Mouse (Mus musculus) liver, embryonic 14.5 days (tissue): Measurements from ENCODE around the gene Anxa9. TPM values are rescaled to one million over a fixed set of nuclear protein-coding genes. Genes with fewer than 3 reads are reported as not detected.

ENCODE experiments used
- ATAC-seq: fragments of 200-750 bp; cut with Nextera tagmentation; 2 replicates; pipeline ENCODE4 v1.8.0; 2017; ENCODE audit warnings: moderate number of reproducible peaks, mild to moderate bottlenecking, moderate library complexity; ENCODE audit not compliant: insufficient read depth
- DNase-seq, 3 experiments: peaks; one replicate each; pipeline ENCODE4 v3.0.0-alpha.2; 2012 to 2013; ENCODE audit warnings: low read depth in 3 of 3, low spot score in 3 of 3
- H3K27ac ChIP-seq: fragments of 300-500 bp; sonication (generic); 2 replicates; pipeline ENCODE4 v1.5.1; 2014; ENCODE audit warnings: moderate library complexity, mild to moderate bottlenecking, control low read depth, inconsistent platforms
- H3K27me3 ChIP-seq: fragments of 300-500 bp; sonication (generic); 2 replicates; pipeline ENCODE4 v1.6.1; 2014; ENCODE audit warnings: mild to moderate bottlenecking, low read length, moderate library complexity; ENCODE audit not compliant: control insufficient read depth, insufficient read depth
- H3K36me3 ChIP-seq: fragments of 300-500 bp; sonication (generic); replicated peaks from 2 replicates; pipeline ENCODE4 v1.6.1; 2014; ENCODE audit warnings: low read depth; ENCODE audit not compliant: control insufficient read depth, insufficient read depth
- H3K4me1 ChIP-seq, 2 experiments: fragments of 200-500 bp in 1 of 2; fragments of 300-500 bp in 1 of 2; sonication (generic) in 1 of 2; replicated peaks; 2 replicates each; pipeline ENCODE4 v1.6.1; 2012 to 2014; ENCODE audit warnings: antibody characterized with exemption in 1 of 2, inconsistent platforms in 1 of 2, low read length in 1 of 2; ENCODE audit not compliant: control insufficient read depth in 2 of 2, insufficient read depth in 2 of 2
- H3K4me2 ChIP-seq: fragments of 300-500 bp; sonication (generic); 2 replicates; pipeline ENCODE4 v1.6.1; 2014; ENCODE audit warnings: low read depth, mild to moderate bottlenecking, control low read depth, moderate library complexity
- H3K4me3 ChIP-seq, 2 experiments: fragments of 200-500 bp in 1 of 2; fragments of 300-500 bp in 1 of 2; sonication (generic) in 1 of 2; 2 replicates each; pipeline ENCODE4 v1.5.1; 2012 to 2014; ENCODE audit warnings: low read depth in 2 of 2, low read length in 2 of 2, mild to moderate bottlenecking in 2 of 2, control low read depth in 1 of 2, inconsistent platforms in 1 of 2, moderate library complexity in 1 of 2; ENCODE audit not compliant: insufficient read depth in 1 of 2
- H3K9ac ChIP-seq: fragments of 300-500 bp; sonication (generic); replicated peaks from 2 replicates; pipeline ENCODE4 v1.6.1; 2014; ENCODE audit warnings: mild to moderate bottlenecking, control low read depth, moderate library complexity
- H3K9me3 ChIP-seq: fragments of 300-500 bp; sonication (generic); 2 replicates; pipeline ENCODE4 v1.6.1; 2016; ENCODE audit warnings: low read length, mixed read lengths; ENCODE audit not compliant: control insufficient read depth
- CTCF ChIP-seq: IDR thresholded peaks from 2 replicates; pipeline ENCODE4 v1.5.1; 2016; ENCODE audit warnings: antibody characterized with exemption, low read depth, control low read depth
- EP300 ChIP-seq: IDR thresholded peaks from 2 replicates; pipeline ENCODE4 v1.6.1; 2016; ENCODE audit warnings: antibody characterized with exemption, low read depth
- WGBS: fragments of 180-500 bp; shearing (Covaris S2); extraction: QIAGEN DNeasy Blood & Tissue Kit; methylation state at CpG from one replicate; pipeline ENCODE4 v1.1.7; 2014; ENCODE audit not compliant: insufficient replicate concordance; 5-methylcytosine and 5-hydroxymethylcytosine counted together
- polyA plus RNA-seq, 2 experiments: library from polyadenylated mRNA; depleted of rRNA in 1 of 2; stranded (reverse) in 1 of 2; unstranded in 1 of 2; fragments of >200 nt; fragmentation: Nextera tagmentation in 1 of 2; extraction: Ambion mirVana in 1 of 2; gene quantifications; 2 replicates each; pipeline versions ENCODE4 v1.2.1 to v1.2.3; 2012 to 2014

The Anxa9 gene
- polyA plus RNA-seq, 2 experiments: 2.6 to 2.8 TPM

GRCm38 (mm10) chr3:95338251-95338650, 31.3 kb upstream of the Anxa9 start:
- Histone ChIP-seq H3K4me2 (no peak overlapping the region), H3K9ac (no peak overlapping the region), H3K9me3 (no peaks in the 10 kb centered on the region), H3K27me3 (no peaks in the 10 kb centered on the region), H3K4me3 (no peak overlapping the region), H3K27ac (no peak overlapping the region), H3K4me1 (no peaks in the 10 kb centered on the region), H3K36me3 (peaks cover 74% of the 10 kb centered on the region)
- ATAC-seq (no peak), DNase-seq (no peak)
- WGBS: 81% methylated on average over 4 of the region's 4 CpGs
- no peak for TF ChIP-seq EP300
- no peak for TF ChIP-seq CTCF

DNA sequence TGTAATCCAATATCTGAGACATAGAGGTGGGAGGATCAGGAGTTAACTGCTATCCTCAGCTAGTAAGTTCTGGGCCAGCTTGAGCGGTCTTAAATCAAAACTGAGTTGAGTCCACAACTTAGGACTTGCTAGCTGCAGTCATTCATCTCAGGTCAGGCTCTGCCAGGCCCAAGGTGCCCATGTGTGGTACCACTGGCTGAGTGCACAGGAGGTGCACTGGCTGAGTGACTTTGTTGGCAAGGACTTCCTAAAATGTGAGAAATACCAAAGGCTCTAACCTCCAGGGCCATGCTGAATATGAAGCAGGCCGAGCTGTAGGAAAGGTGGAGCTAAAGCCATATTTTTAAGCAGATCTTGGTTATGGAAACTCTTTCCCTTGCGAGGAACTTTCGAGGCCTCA, 30.4 kb upstream of the Anxa9 start:
- DNase-seq (no peak), ATAC-seq (no peak)
- Histone ChIP-seq H3K36me3 (peaks cover 70% of the 10 kb centered on the region), H3K4me3 (no peak overlapping the region), H3K9me3 (no peaks in the 10 kb centered on the region), H3K9ac (no peak overlapping the region), H3K27ac (no peak overlapping the region), H3K4me2 (no peak overlapping the region), H3K4me1 (no peaks in the 10 kb centered on the region), H3K27me3 (no peaks in the 10 kb centered on the region)
- 83% methylated on average over 4 of the region's 4 CpGs for WGBS
- TF ChIP-seq CTCF: no peak

DNA sequence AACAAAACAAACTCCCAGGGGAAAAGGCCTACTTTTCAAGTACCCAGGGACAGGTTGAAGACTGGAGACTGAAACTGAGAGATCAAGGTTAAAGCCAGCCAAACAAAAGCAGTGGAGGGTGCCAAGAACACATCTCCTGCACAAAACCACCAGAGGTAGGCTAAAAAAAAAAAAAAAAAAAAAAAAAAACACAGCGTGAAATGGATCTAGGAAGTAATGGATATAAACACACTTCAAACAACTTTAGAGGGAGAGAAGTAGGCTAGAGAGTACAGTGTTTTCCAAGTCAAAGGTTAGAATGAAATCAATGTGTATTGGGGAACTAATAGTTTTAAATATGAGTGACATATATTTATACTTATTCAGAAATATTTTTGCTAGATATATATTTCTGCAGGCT, 24.6 kb upstream of the Anxa9 start:
- no peak for ATAC-seq

GRCm38 (mm10) chr3:95328803-95329404, 21.9 kb upstream of the Anxa9 start:
- WGBS: 71% methylated on average over 1 of the region's 1 CpGs
- Histone ChIP-seq H3K9ac (no peak overlapping the region), H3K27ac (no peak overlapping the region), H3K4me1 (no peaks in the 10 kb centered on the region), H3K9me3 (no peaks in the 10 kb centered on the region), H3K36me3 (peaks cover 48% of the 10 kb centered on the region), H3K4me2 (no peak overlapping the region), H3K4me3 (no peak overlapping the region), H3K27me3 (no peaks in the 10 kb centered on the region)
- TF ChIP-seq EP300: no peak
- TF ChIP-seq CTCF: no peak
- ATAC-seq (no peak), DNase-seq (no peak)

More for the DNA sequence above, 24.6 kb upstream of the Anxa9 start:
- Histone ChIP-seq H3K4me2 (no peak overlapping the region), H3K27me3 (no peaks in the 10 kb centered on the region), H3K4me3 (no peak overlapping the region), H3K27ac (no peak overlapping the region), H3K9ac (no peak overlapping the region), H3K36me3 (peaks cover 48% of the 10 kb centered on the region), H3K9me3 (no peaks in the 10 kb centered on the region), H3K4me1 (no peaks in the 10 kb centered on the region)
- no peak for TF ChIP-seq CTCF
- no peak for TF ChIP-seq EP300
- 50% methylated on average over 1 of the region's 1 CpGs for WGBS
- DNase-seq: no peak

DNA sequence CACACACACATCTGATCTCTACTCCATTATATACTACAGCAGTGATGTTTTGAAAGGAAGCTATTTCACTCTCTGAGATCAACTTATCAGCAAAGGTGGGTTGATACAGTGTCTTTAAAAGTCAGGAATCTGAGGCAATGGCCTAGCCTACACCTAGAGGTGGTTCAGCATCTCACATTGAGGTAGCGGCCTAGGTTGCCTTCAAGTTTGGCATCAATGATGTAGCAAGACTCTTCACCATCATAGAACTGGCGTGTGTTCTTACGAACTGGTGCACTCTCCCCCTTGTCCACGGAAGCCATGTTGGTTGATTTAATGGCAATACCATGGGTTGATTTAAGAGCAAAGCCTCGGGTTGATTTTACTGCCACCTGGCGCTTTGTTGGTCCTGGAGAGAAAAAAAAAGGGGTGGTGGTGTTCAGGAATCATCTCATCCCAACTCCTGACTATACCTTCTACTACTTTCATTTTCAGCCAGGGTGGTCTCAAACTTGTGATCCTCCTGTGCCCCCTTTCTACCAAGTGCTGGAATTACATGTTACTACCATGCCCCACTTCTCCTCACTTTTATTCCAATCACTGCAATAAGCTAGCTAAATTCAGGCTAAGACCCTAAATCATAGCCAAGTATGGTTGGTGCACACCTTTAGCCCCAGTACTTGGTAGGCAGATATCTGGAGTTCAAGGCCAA, 17.6 kb upstream of the Anxa9 start:
- H3K36me3 ChIP-seq: peaks cover 73% of the 10 kb centered on the region
- H3K4me3 ChIP-seq: no peak overlapping the region
- H3K4me1 ChIP-seq: peaks cover 0 to 3% of the 10 kb centered on the region in 2 experiments; a peak in 1 of 4 replicates
- no peak overlapping the region for H3K27ac ChIP-seq
- H3K9ac ChIP-seq: no peak overlapping the region
- DNase-seq (no peak), ATAC-seq (no peak)
- no peak overlapping the region for H3K4me2 ChIP-seq
- TF ChIP-seq EP300 (no peak), CTCF (peak; percentile 33)
- WGBS: 83% methylated on average over 6 of the region's 6 CpGs
- H3K9me3 ChIP-seq: no peaks in the 10 kb centered on the region
- no peaks in the 10 kb centered on the region for H3K27me3 ChIP-seq
